Mouse (Mus musculus) kidney, adult 10 weeks (tissue): ENCODE results near the gene Gm21209. TPM values are rescaled to one million over a fixed set of nuclear protein-coding genes. Genes with fewer than 3 reads are reported as not detected.

Source experiments
- polyA plus RNA-seq: library from polyadenylated mRNA; stranded (reverse); fragments of 350-450 nt; fragmentation: Illumina TruSeq; extraction: RNeasy Lipid Tissue Mini Kit (QIAGEN cat#74804); gene quantifications from one replicate; pipeline ENCODE4 v1.2.3, GENCODE M21; 2014; ENCODE audit warnings: low read depth, low replicate concordance

Gm21209 gene
- not detected for polyA plus RNA-seq

DNA sequence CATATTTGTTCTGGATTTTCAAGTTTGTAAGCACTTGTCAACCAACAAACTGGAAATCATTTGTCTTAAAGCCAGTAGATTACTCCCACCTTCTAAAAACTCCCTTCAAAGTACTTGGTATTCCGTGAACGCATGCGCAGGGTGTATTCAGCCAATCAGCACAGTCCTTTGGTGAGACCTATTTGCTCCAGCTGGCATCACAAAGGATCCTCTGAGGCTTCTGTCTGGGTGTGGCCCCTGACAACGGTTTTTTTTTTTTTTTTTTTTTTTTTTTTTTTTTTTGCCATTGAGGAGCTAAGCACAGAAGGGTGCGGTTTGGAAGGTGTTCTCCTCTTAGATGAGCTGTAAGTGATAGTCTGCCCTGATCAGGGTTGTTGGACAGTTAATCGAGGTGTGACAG is at the start of gene Gm21209:
Gene Gm21209 (plus strand): TSS at position 301 of the 400 bp plus-strand sequence.

